Mouse (Mus musculus) ES-E14 (cell line): Measurements from ENCODE around the gene Cela1.

Source experiments
- MAFK ChIP-seq: IDR thresholded peaks from 2 replicates; pipeline ENCODE4 v1.6.1; 2014; ENCODE audit warnings: mild to moderate bottlenecking, low read depth, low read length, inconsistent platforms; ENCODE audit not compliant: insufficient read depth
- ZC3H11A ChIP-seq: IDR thresholded peaks from 2 replicates; pipeline ENCODE4 v1.6.1; 2012; ENCODE audit warnings: low read depth, mild to moderate bottlenecking, inconsistent platforms, low read length, borderline replicate concordance

DNA sequence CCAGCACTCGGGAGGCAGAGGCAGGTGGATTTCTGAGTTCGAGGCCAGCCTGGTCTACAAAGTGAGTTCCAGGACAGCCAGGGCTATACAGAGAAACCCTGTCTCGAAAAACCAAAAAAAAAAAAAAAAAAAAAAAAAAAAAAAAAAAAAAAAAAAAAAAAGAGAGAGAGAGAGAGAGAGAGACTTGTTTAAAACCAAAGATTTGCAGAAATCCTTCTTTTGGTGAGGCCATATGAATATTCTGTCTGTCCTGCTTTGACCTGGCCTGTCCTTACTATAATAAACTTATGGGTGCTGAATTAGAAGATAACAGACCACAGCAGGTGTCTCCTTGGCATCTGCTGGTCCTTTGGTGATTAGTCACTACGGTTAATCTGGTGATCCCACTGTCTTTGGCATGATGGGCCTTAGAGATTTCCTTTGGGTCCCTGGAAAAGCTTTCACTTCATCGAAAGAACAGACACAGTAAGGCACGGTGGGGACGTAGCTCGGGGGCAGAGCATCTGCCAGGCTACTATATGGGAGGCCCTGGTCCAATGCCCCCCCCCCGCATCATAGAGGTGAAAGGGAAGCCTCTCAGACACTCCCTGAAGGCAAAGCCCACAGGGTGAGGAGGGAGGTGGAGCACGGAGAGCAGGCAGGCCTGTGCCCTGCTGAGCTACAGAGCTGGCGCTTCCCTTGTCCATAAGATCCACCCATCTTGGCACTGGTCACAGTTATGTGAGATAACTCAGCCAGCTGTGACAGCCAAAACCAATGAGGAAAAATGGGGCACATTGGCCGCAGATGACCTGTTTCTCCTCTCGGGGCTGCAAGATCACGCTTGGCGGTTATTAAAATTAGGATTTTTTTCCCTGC is 47.6 kb upstream of the Cela1 start:
- TF ChIP-seq ZC3H11A (no peak), MAFK (no peak)
